Mouse (Mus musculus): ENCODE results near the gene Mrps12. TPM values are rescaled to one million over a fixed set of nuclear protein-coding genes. Genes with fewer than 3 reads are reported as not detected.

The Mrps12 gene
- total and polyA plus RNA-seq, 3 experiments: 126 to 137 TPM; not detected in 1

- Histone ChIP-seq H3K4me3 (ENCODE audit: control insufficient read depth in 1 of 2, insufficient read depth in 1 of 2, low read depth in 2 of 2, low read length in 2 of 2) (no peak overlapping the region), H3K27ac (ENCODE audit: control insufficient read depth, low read depth, low read length) (no peak overlapping the region), H3K9ac (ENCODE audit: control insufficient read depth, low read depth, low read length, poor library complexity, severe bottlenecking) (no peak overlapping the region), H3K79me2 (ENCODE audit: control insufficient read depth, insufficient read depth, low read length, poor library complexity) (no peaks in the 10 kb centered on the region), H3K36me3 (ENCODE audit: control insufficient read depth in 1 of 2, insufficient read depth in 2 of 2, low read length in 2 of 2) (no peaks in the 10 kb centered on the region), H3K9me3 (replicated peaks; ENCODE audit: insufficient read depth, low read length) (no peaks in the 10 kb centered on the region), H3K4me1 (ENCODE audit: control insufficient read depth in 1 of 2, insufficient read depth in 2 of 2, low read length in 2 of 2) (peaks cover 0 to 3% of the 10 kb centered on the region in 2 experiments; a peak in 2 of 4 replicates), H3K27me3 (ENCODE audit: control insufficient read depth in 1 of 2, insufficient read depth in 2 of 2, low read length in 2 of 2) (no peaks in the 10 kb centered on the region; a peak in 1 of 4 replicates)
- TF ChIP-seq ETS1 (IDR thresholded peaks at IDR 0.05; ENCODE audit: low read depth, low read length) (no peak), CHD2 (IDR thresholded peaks at IDR 0.05; ENCODE audit: low read length) (no peak), ZMIZ1 (IDR thresholded peaks at IDR 0.05; ENCODE audit: low read depth, low read length) (no peak), POLR2A (IDR thresholded peaks at IDR 0.05; ENCODE audit: control insufficient read depth in 1 of 2, insufficient read depth in 1 of 2, low read depth in 1 of 2, low read length in 2 of 2, poor library complexity in 1 of 2) (no peak), ELF1 (IDR thresholded peaks at IDR 0.05; ENCODE audit: low read depth, low read length) (no peak), RCOR1 (IDR thresholded peaks at IDR 0.05; ENCODE audit: low read depth, low read length) (no peak), RAD21 (IDR thresholded peaks at IDR 0.05; ENCODE audit: low read depth, low read length) (no peak), MAFK (IDR thresholded peaks at IDR 0.05; ENCODE audit: borderline replicate concordance, low read depth, low read length) (no peak), MAX (IDR thresholded peaks at IDR 0.05; ENCODE audit: low read length) (no peak)
- no peak for DNase-seq (ENCODE audit: low read depth, low spot score)
These were observed 46.6 kb downstream of the Mrps12 start for GRCm38 (mm10) chr7:28694966-28695511.

- H3K9me3 ChIP-seq (replicated peaks; ENCODE audit: insufficient read depth, low read length): no peaks in the 10 kb centered on the region
- H3K27me3 ChIP-seq (ENCODE audit: control insufficient read depth in 1 of 2, insufficient read depth in 2 of 2, low read length in 2 of 2): no peaks in the 10 kb centered on the region; a peak in 2 of 4 replicates
- H3K36me3 ChIP-seq (ENCODE audit: control insufficient read depth in 1 of 2, insufficient read depth in 2 of 2, low read length in 2 of 2): no peaks in the 10 kb centered on the region
- DNase-seq (ENCODE audit: low read depth, low spot score): no peak
- no peak overlapping the region for H3K4me3 ChIP-seq (ENCODE audit: control insufficient read depth in 1 of 2, insufficient read depth in 1 of 2, low read depth in 2 of 2, low read length in 2 of 2)
- no peak overlapping the region for H3K27ac ChIP-seq (ENCODE audit: control insufficient read depth, low read depth, low read length)
- H3K79me2 ChIP-seq (ENCODE audit: control insufficient read depth, insufficient read depth, low read length, poor library complexity): no peaks in the 10 kb centered on the region
- H3K4me1 ChIP-seq (ENCODE audit: control insufficient read depth in 1 of 2, insufficient read depth in 2 of 2, low read length in 2 of 2): peaks cover 0 to 3% of the 10 kb centered on the region in 2 experiments; a peak in 2 of 4 replicates
- TF ChIP-seq E2F4 (IDR thresholded peaks at IDR 0.05; ENCODE audit: borderline replicate concordance, low read depth, low read length) (no peak), ETS1 (IDR thresholded peaks at IDR 0.05; ENCODE audit: low read depth, low read length) (no peak), USF1 (IDR thresholded peaks at IDR 0.05; ENCODE audit: low read depth, low read length) (no peak), ZNF384 (IDR thresholded peaks at IDR 0.05; ENCODE audit: low read depth, low read length) (no peak), POLR2AphosphoS2 (IDR thresholded peaks at IDR 0.05; ENCODE audit: low read length) (no peak), TBP (IDR thresholded peaks at IDR 0.05; ENCODE audit: low read depth, low read length) (no peak), UBTF (IDR thresholded peaks at IDR 0.05; ENCODE audit: borderline replicate concordance, insufficient read depth, low read depth, low read length) (no peak)
- no peak overlapping the region for H3K9ac ChIP-seq (ENCODE audit: control insufficient read depth, low read depth, low read length, poor library complexity, severe bottlenecking)
These were observed 47.2 kb downstream of the Mrps12 start for GRCm38 (mm10) chr7:28694423-28694822.
